Comparison of ENCODE assay signal across 9 mouse cellular contexts in the genomic region with DNA sequence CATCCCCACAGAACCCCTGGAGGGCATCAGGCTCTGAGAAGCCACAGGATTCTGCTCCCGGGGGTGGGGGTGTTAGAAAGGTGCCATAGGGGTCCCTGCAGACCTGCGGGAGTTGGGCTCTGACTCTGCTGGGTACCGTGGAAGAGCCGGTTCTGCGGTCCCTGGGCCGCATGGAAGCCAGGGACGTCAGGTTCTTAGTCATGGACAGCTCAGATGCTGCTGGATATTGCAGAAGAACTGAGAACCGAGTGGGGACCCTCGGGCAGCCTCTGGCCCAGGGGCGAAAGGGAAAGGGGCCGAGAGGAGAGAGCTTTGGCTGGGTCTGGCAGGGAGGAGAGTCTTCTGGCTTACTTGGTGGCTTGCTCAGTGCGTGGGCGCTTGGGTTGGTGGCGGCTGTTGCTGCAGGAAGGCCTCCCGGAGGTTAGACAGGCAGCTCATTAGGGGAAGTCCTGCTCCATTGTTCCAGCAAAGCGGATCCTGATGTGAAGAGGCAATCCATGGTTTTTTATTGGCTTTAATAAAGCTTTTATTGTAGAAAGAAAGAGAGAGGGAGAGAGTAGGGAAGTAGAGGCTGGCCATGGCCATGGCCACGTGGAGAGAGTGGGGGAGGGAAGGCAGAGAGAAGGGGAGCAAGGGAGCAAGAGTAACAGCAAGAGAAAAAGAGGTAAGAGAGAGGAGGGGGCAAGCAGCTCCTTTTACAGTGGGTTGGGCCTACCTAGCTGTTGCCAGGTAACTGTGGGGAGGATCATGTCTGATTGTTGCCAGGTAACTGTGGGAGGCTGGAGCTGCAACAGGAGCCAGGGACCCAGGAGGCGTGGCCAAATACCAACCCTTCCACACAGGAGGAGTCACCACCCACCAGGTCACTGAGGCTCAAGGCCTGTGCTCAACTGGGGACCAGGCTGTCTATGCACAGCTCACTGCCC.
DNase-seq lines count a peak whose midpoint lies in the region; ATAC-seq and TF ChIP-seq lines count a peak whose summit lies in the region.
"Had no signal": no experiment of that assay in that cellular context is flagged by ENCODE, and none has a peak within 500 bp of the region (broad histone marks: within the 10 kb centered on the region; RNA-seq: fewer than 3 reads in every experiment).

No protein-coding gene starts in this region.

- TF ChIP-seq POLR2A in brain, embryonic 14.5 days (IDR thresholded peaks at IDR 0.05; ENCODE audit: borderline replicate concordance, extremely low read depth, insufficient read depth, insufficient read length, poor library complexity, severe bottlenecking): no peak

- no peak for TF ChIP-seq EP300 in heart, postnatal 0 days (IDR thresholded peaks at IDR 0.05; ENCODE audit: low read depth)

- no peak overlapping the region for H3K27ac ChIP-seq in heart, embryonic 15.5 days
- no peak overlapping the region for H3K27ac ChIP-seq in heart, postnatal 0 days (ENCODE audit: low read depth)
- no peak overlapping the region for H3K27ac ChIP-seq in midbrain, embryonic 14.5 days (replicated peaks; ENCODE audit: low read depth, low read length)

- H3K9ac ChIP-seq in heart, embryonic 15.5 days: no peak overlapping the region
- no peak overlapping the region for H3K9ac ChIP-seq in heart, postnatal 0 days (replicated peaks; ENCODE audit: low read depth, low read length)
- H3K9ac ChIP-seq in midbrain, embryonic 14.5 days (replicated peaks; ENCODE audit: low read length): no peak overlapping the region

- H3K4me3 ChIP-seq in heart, embryonic 15.5 days: peak overlapping the region; percentile 16
- no peak overlapping the region for H3K4me3 ChIP-seq in heart, postnatal 0 days (ENCODE audit: low read depth, low read length)
- H3K4me3 ChIP-seq in midbrain, embryonic 14.5 days (replicated peaks; ENCODE audit: low read depth, low read length): no peak overlapping the region

- ATAC-seq in heart, embryonic 15.5 days (replicated peaks; ENCODE audit: insufficient number of reproducible peaks, insufficient read depth, low FRiP score, low read depth): no peak
- ATAC-seq in heart, postnatal 0 days (ENCODE audit: insufficient read depth, low read depth): no peak
- ATAC-seq in midbrain, embryonic 14.5 days (ENCODE audit: low FRiP score, low TSS enrichment): peak; percentile 31; the same call in 1 of the 2 replicates

- H3K9me3 ChIP-seq in heart, embryonic 15.5 days (replicated peaks): no peaks in the 10 kb centered on the region
- no peaks in the 10 kb centered on the region for H3K9me3 ChIP-seq in heart, postnatal 0 days (replicated peaks; ENCODE audit: control insufficient read depth, low read length)
- H3K9me3 ChIP-seq in midbrain, embryonic 14.5 days (ENCODE audit: control insufficient read depth, low read length): no peaks in the 10 kb centered on the region

- intact Hi-C loops in heart, postnatal 14 days (cut with DNase I): no loop called here
- intact Hi-C loops in gastrocnemius, postnatal 36 days (cut with DNase I): no loop called here

- DNase-seq in heart, postnatal 14 days: no peak
- peak; percentile 32 for DNase-seq in brain, embryonic 14.5 days (ENCODE audit: low read depth)
- no peak for DNase-seq in heart, postnatal 0 days (ENCODE audit: low spot score)
- DNase-seq in midbrain, embryonic 14.5 days: peak; percentile 7
- no peak for DNase-seq in gastrocnemius, postnatal 36 days
- DNase-seq in layer of hippocampus, adult 8-10 months (ENCODE audit: low spot score in 2 of 2): no peak
- DNase-seq in ovary, postnatal 14 days (ENCODE audit: low spot score): no peak
- DNase-seq: gastrocnemius, postnatal 25 days had no signal

- H3K4me2 ChIP-seq in heart, embryonic 15.5 days: peak overlapping the region; percentile 50
- peak overlapping the region; percentile 48 for H3K4me2 ChIP-seq in heart, postnatal 0 days (ENCODE audit: low read depth, low read length)
- H3K4me2 ChIP-seq in midbrain, embryonic 14.5 days (ENCODE audit: low read length): 0 out of 2 replicates have a peak overlapping the region, but pooled peaks have one; percentile 14

- H3K27me3 ChIP-seq in heart, embryonic 15.5 days: no peaks in the 10 kb centered on the region
- H3K27me3 ChIP-seq in heart, postnatal 0 days (ENCODE audit: control insufficient read depth, insufficient read depth, low read length): no peaks in the 10 kb centered on the region
- no peaks in the 10 kb centered on the region for H3K27me3 ChIP-seq in midbrain, embryonic 14.5 days (ENCODE audit: control insufficient read depth, insufficient read depth, low read length)

- no peaks in the 10 kb centered on the region for H3K36me3 ChIP-seq in heart, embryonic 15.5 days
- no peaks in the 10 kb centered on the region for H3K36me3 ChIP-seq in heart, postnatal 0 days (replicated peaks; ENCODE audit: control insufficient read depth, insufficient read depth, low read length)
- H3K36me3 ChIP-seq in midbrain, embryonic 14.5 days (ENCODE audit: control insufficient read depth, insufficient read depth, low read length): no peaks in the 10 kb centered on the region

- 0 out of 2 replicates have a peak, but pooled peaks cover 5% of the 10 kb centered on the region for H3K4me1 ChIP-seq in heart, embryonic 15.5 days (replicated peaks)
- peaks cover 3% of the 10 kb centered on the region; the same call in 1 of the 2 replicates for H3K4me1 ChIP-seq in heart, postnatal 0 days (ENCODE audit: control insufficient read depth, insufficient read depth)
- H3K4me1 ChIP-seq in midbrain, embryonic 14.5 days (ENCODE audit: control insufficient read depth, insufficient read depth, low read length): no peaks in the 10 kb centered on the region

- 10% methylated on average over 18 of the region's 18 CpGs for WGBS in heart, embryonic 15.5 days
- 14% methylated on average over 18 of the region's 18 CpGs for WGBS in heart, postnatal 0 days
- 12% methylated on average over 18 of the region's 18 CpGs for WGBS in midbrain, embryonic 14.5 days

- TF ChIP-seq CTCF in brain, embryonic 14.5 days (IDR thresholded peaks at IDR 0.05; ENCODE audit: borderline replicate concordance, extremely low read depth, insufficient read depth, insufficient read length): no peak
- no peak for TF ChIP-seq CTCF in heart, postnatal 0 days (IDR thresholded peaks at IDR 0.05; ENCODE audit: low read depth)

Comparison
In these comparisons a context has a peak if more than half of its experiments do, and no peak if none do; other contexts are left out.
1. DNase-seq: peak in brain, embryonic 14.5 days (single experiment) and midbrain, embryonic 14.5 days (single experiment); none in heart, postnatal 14 days (0 of 2), heart, postnatal 0 days (single experiment), gastrocnemius, postnatal 36 days (0 of 2), layer of hippocampus, adult 8-10 months (0 of 2) and ovary, postnatal 14 days (single experiment).
2. Peak in every context shown above with its lines, with median percentiles within 50 percentile points of each other: H3K4me2 ChIP-seq.